Mouse (Mus musculus) liver, embryonic 15.5 days (tissue): ENCODE results near the gene Ech1. TPM values are rescaled to one million over a fixed set of nuclear protein-coding genes. Genes with fewer than 3 reads are reported as not detected.

ENCODE experiments used
- ATAC-seq: fragments of 200-750 bp; cut with Nextera tagmentation; 2 replicates; pipeline ENCODE4 v1.8.0; 2017; ENCODE audit warnings: moderate number of reproducible peaks, mild to moderate bottlenecking, moderate library complexity; ENCODE audit not compliant: insufficient read depth
- H3K27ac ChIP-seq: fragments of 300-500 bp; sonication (generic); replicated peaks from 2 replicates; pipeline ENCODE4 v1.5.1; 2015; ENCODE audit warnings: mild to moderate bottlenecking, inconsistent platforms
- H3K27me3 ChIP-seq: fragments of 300-500 bp; sonication (generic); 2 replicates; pipeline ENCODE4 v1.6.1; 2015; ENCODE audit warnings: mild to moderate bottlenecking, inconsistent platforms
- H3K36me3 ChIP-seq: fragments of 300-500 bp; sonication (generic); replicated peaks from 2 replicates; pipeline ENCODE4 v1.6.1; 2015; ENCODE audit warnings: moderate library complexity, mild to moderate bottlenecking, inconsistent platforms
- H3K4me1 ChIP-seq: fragments of 300-500 bp; sonication (generic); replicated peaks from 2 replicates; pipeline ENCODE4 v1.6.1; 2015; ENCODE audit warnings: inconsistent platforms
- H3K4me2 ChIP-seq: fragments of 300-500 bp; sonication (generic); 2 replicates; pipeline ENCODE4 v1.6.1; 2015; ENCODE audit warnings: moderate library complexity, mild to moderate bottlenecking, inconsistent platforms
- H3K4me3 ChIP-seq: fragments of 300-500 bp; sonication (generic); replicated peaks from 2 replicates; pipeline ENCODE4 v1.5.1; 2015; ENCODE audit warnings: mild to moderate bottlenecking, inconsistent platforms
- H3K9ac ChIP-seq: fragments of 300-500 bp; sonication (generic); 2 replicates; pipeline ENCODE4 v1.6.1; 2015; ENCODE audit warnings: moderate library complexity, mild to moderate bottlenecking, inconsistent platforms
- H3K9me3 ChIP-seq: fragments of 300-500 bp; sonication (generic); replicated peaks from 2 replicates; pipeline ENCODE4 v1.6.1; 2016; ENCODE audit warnings: inconsistent platforms
- WGBS: fragments of 180-500 bp; shearing (Covaris S2); methylation state at CpG from one replicate; pipeline ENCODE4 v1.1.7; 2015; ENCODE audit warnings: mixed read lengths; ENCODE audit not compliant: insufficient replicate concordance; 5-methylcytosine and 5-hydroxymethylcytosine counted together
- polyA plus RNA-seq: library from polyadenylated mRNA; unstranded; fragments of >200 nt; fragmentation: Nextera tagmentation; extraction: Ambion mirVana; gene quantifications from 2 replicates; pipeline ENCODE4 v1.2.1, GENCODE M21; 2015

The Ech1 gene
- polyA plus RNA-seq, 1 experiment from 2014 or later = 125 TPM

DNA sequence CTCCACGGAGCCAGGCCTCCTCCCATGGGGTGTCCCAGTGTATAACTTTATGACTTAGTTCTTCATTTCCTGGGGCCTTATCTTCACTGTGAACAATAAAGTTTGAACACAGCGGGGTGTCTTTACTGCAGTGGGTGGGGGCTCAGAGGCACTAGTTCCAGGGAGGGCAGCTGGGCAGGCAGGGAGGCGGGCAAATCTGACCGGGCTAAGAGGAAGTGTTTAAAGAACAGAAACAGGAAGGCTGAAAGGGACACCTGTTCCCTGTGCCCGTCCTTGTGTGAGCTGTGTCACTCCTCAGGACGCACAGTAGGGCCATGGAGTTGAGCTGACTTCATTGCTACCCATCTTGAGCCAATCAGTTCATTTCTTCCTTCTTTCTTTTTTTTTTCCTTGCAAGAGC is 7.1 kb downstream of the Ech1 start:
- peaks cover 23% of the 10 kb centered on the region for H3K36me3 ChIP-seq
- no peaks in the 10 kb centered on the region for H3K27me3 ChIP-seq
- no peaks in the 10 kb centered on the region for H3K9me3 ChIP-seq
- H3K4me1 ChIP-seq = peaks cover 41% of the 10 kb centered on the region
- H3K9ac ChIP-seq = no peak overlapping the region
- H3K4me2 ChIP-seq = no peak overlapping the region; the same call in 1 of the 2 replicates
- 40% methylated on average over 6 of the region's 6 CpGs for WGBS
- no peak overlapping the region for H3K27ac ChIP-seq
- no peak for ATAC-seq
- no peak overlapping the region for H3K4me3 ChIP-seq

DNA sequence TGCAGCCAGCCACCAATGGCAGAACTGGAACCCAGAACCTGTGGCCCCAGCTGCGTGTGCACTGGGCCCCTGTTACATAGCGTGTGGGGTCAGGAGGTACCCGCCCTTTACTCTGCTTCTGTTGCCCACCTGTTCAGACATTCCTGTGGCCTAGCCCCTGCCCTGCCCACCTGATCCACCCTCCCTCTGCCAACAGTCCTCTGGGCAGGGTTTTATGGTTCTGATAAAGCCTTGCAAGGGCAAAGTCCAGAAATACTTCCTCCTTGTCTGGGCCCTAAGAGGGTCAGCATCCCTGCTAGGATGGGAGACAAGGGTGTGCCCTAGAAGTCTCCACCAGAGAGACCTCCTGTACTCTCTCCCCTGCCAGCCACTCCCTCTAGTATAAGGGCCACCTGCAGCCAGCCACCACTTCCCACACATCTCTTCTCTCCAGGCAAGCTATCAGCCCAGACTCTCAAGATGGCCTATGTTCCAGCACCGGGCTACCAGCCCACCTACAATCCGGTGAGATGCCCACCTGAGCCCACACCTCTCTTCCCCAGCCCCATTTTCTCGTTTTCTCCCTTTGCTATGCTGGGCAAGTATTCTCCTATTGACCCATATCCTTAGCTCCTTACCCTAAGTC is 8.8 kb downstream of the Ech1 start, which contains the start of gene Lgals4:
Gene Lgals4, plus strand, starts transcription at position 132 of the 625 bp plus-strand sequence.
- WGBS = 66% methylated on average over 6 of the region's 6 CpGs
- Histone ChIP-seq H3K4me2 (no peak within 1 kb of the TSS), H3K27ac (no peak within 1 kb of the TSS), H3K27me3 (no peaks in the 10 kb centered on the region), H3K9me3 (no peaks in the 10 kb centered on the region), H3K4me3 (no peak within 1 kb of the TSS), H3K9ac (no peak within 1 kb of the TSS), H3K4me1 (peaks cover 44% of the 10 kb centered on the region), H3K36me3 (peaks cover 23% of the 10 kb centered on the region)
- ATAC-seq = no peak

DNA sequence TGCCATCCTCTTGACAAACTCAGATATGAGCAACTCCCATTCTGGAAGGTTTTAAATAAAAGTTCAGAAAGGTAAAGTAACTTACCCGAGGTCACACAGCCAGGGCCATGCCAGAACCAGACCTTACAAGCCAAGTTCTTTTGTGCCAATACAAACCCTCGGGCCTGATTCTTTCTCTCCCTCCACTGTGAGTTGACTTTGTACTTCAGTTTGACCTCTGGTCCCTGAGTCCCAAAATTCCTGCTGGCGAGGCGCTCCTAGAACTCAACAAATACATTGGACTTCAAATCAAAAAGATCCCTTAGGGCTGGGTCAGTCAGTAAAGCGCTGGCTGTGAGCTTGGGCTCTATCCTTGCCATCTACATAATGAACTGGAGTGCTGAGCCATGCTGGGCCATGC is 11.9 kb downstream of the Ech1 start:
- Histone ChIP-seq H3K36me3 (no peaks in the 10 kb centered on the region), H3K4me3 (no peak overlapping the region), H3K27ac (no peak overlapping the region), H3K4me1 (peaks cover 21% of the 10 kb centered on the region), H3K9me3 (no peaks in the 10 kb centered on the region), H3K9ac (no peak overlapping the region), H3K27me3 (no peaks in the 10 kb centered on the region), H3K4me2 (no peak overlapping the region)
- WGBS = 59% methylated on average over 5 of the region's 5 CpGs
- no peak for ATAC-seq

DNA sequence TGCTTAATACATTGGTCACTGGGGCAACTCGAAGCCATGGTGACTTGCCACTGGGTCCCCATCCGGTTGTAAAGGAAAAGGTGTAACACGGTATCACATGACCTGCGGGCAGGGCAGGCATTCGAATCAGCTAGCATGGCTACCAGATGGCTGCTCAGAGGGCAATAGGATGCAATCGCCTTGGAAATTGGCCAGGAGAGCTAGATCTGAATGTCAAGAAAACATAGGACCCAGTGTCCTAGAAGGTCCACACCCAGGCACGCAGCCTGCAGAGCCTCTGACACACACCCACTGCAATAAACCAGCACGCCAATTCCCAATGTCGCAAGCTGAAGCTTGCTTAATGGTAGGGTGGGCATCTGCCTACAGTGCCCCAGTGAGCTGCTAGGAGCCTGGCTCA is 13.3 kb downstream of the Ech1 start:
- peaks cover 13% of the 10 kb centered on the region; the same call in 1 of the 2 replicates for H3K4me1 ChIP-seq
- H3K4me2 ChIP-seq = no peak overlapping the region
- H3K36me3 ChIP-seq = no peaks in the 10 kb centered on the region
- no peaks in the 10 kb centered on the region for H3K27me3 ChIP-seq
- no peak overlapping the region for H3K9ac ChIP-seq
- no peaks in the 10 kb centered on the region for H3K9me3 ChIP-seq
- no peak overlapping the region for H3K4me3 ChIP-seq
- 64% methylated on average over 9 of the region's 9 CpGs for WGBS
- ATAC-seq = peak; percentile 32; the same call in 1 of the 2 replicates
- H3K27ac ChIP-seq = no peak overlapping the region; the same call in 1 of the 2 replicates

DNA sequence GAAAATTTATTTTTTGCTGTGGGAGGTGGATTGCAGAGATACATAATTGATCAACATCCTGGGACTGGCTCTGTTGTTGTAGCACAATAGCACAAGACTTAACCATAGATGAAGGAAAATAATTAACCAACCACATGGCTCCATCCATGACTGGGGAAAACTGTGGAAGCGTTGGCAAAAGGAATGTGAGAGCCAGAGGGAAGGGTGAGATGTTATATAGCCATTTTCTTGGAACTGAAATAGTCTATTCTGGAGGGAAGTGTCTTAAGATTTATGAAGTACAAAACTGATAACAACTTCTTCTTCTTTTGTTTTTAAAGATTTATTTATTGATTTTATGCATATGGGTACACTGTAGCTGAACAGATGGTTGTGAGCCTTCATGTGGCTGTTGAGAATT is 22.3 kb downstream of the Ech1 start:
- Histone ChIP-seq H3K4me3 (no peak overlapping the region), H3K9me3 (no peaks in the 10 kb centered on the region), H3K27ac (no peak overlapping the region), H3K4me2 (no peak overlapping the region), H3K27me3 (no peaks in the 10 kb centered on the region), H3K9ac (no peak overlapping the region), H3K36me3 (no peaks in the 10 kb centered on the region), H3K4me1 (no peaks in the 10 kb centered on the region)
- WGBS = 62% methylated on average over 1 of the region's 1 CpGs
- no peak for ATAC-seq

DNA sequence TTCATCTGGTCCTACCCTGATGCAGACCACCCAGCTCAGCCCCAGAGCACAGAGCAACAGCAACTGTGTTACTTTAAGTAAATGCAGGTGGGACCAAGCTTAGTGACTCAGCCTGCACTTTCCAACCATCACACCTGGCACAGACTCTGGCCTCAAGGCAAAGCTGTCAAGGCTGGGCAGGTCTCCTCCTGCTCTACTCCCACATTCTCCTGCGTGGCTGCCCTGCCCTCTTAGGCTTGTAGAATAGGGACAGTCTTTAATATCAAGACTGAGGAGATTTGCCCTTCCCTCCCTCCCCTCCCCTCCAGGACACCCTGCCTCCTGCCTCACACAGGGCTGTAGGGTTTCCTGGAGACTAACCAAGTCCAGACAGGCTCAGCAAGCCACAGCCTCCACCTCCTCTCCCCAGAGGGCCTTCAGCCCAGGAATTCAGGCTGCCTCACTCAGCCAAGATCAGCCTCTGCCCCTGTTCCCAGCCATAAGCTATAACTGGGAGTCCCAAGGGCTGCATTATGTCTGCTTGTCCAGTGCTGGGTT is 24.8 kb downstream of the Ech1 start:
- H3K27me3 ChIP-seq = no peaks in the 10 kb centered on the region
- no peak overlapping the region for H3K4me2 ChIP-seq
- H3K9me3 ChIP-seq = no peaks in the 10 kb centered on the region
- H3K4me3 ChIP-seq = no peak overlapping the region
- ATAC-seq = no peak
- H3K4me1 ChIP-seq = no peaks in the 10 kb centered on the region
- no peak overlapping the region for H3K27ac ChIP-seq
- 32% methylated on average over 1 of the region's 1 CpGs for WGBS
- no peak overlapping the region for H3K9ac ChIP-seq
- no peaks in the 10 kb centered on the region for H3K36me3 ChIP-seq

DNA sequence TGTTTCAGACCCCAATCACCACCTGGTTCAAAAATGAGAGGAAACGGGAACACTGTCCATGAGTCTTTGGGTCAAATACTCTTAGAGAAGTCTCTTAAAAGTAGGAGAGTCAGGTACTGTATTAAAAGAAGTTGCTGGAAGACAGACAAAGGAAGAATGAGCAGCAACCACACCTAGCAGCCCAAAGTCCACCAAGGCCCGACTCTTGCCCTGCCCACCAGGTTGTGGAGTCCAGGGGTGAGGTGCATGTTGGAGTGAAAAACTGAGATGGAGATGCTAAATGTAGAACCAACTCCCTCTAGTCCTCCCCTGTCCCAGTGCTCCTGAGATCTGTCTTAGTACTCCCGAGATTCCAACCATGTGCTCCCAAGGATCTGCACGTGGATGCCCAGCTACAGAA is 25.6 kb downstream of the Ech1 start:
- H3K4me2 ChIP-seq = no peak overlapping the region
- H3K9ac ChIP-seq = no peak overlapping the region
- 58% methylated on average over 4 of the region's 4 CpGs for WGBS
- no peak overlapping the region for H3K27ac ChIP-seq
- H3K27me3 ChIP-seq = no peaks in the 10 kb centered on the region
- no peaks in the 10 kb centered on the region for H3K36me3 ChIP-seq
- no peaks in the 10 kb centered on the region for H3K9me3 ChIP-seq
- no peak for ATAC-seq
- no peaks in the 10 kb centered on the region for H3K4me1 ChIP-seq
- no peak overlapping the region for H3K4me3 ChIP-seq

DNA sequence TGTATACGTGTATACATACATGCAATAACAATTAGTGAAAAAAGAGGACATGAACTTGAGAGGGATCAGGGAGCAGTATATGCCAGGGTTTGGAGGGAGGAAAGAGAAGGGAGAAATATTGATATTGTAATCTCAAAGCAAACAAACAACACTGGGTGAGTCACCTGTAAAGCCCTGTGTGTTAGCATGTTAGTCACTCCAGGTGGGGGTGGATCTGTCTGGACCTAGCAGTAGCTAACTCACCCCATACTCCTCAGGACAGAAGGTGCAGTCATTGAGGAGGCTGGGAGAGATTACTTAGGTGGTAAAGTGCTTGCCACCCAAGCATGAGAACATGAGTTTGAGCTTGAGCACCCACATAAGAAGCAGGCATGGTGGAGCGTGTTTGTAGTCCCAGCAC is 34.9 kb downstream of the Ech1 start:
- H3K4me3 ChIP-seq = no peak overlapping the region
- no peaks in the 10 kb centered on the region for H3K27me3 ChIP-seq
- no peaks in the 10 kb centered on the region for H3K36me3 ChIP-seq
- no peak overlapping the region for H3K4me2 ChIP-seq
- no peak overlapping the region for H3K27ac ChIP-seq
- H3K9me3 ChIP-seq = no peaks in the 10 kb centered on the region
- H3K4me1 ChIP-seq = peaks cover 7% of the 10 kb centered on the region; the same call in 1 of the 2 replicates
- no peak for ATAC-seq
- H3K9ac ChIP-seq = no peak overlapping the region
- 75% methylated on average over 2 of the region's 2 CpGs for WGBS

DNA sequence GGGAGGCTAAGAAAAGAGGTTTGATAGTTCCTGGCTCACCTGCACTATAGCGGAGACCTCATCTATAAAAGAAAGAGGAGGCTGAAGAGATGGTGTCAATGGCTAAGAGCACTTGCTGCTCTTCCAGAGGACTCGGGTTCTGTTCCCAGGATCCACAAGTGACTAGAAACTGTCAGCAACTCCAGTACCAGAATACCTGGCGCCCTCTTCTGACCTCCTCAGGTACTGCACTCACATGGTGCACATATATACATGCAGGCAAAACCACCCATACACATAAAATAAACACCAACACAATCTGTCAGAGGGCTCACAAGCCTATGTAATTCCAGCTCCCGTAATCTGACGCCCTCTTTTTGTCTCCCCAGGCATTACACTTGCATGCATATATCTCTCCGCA is 35.9 kb downstream of the Ech1 start:
- Histone ChIP-seq H3K4me1 (peaks cover 15% of the 10 kb centered on the region), H3K4me2 (no peak overlapping the region), H3K27ac (no peak overlapping the region), H3K36me3 (no peaks in the 10 kb centered on the region), H3K4me3 (no peak overlapping the region), H3K9me3 (no peaks in the 10 kb centered on the region), H3K9ac (no peak overlapping the region), H3K27me3 (no peaks in the 10 kb centered on the region)
- ATAC-seq = no peak
- WGBS = 78% methylated on average over 6 of the region's 6 CpGs

DNA sequence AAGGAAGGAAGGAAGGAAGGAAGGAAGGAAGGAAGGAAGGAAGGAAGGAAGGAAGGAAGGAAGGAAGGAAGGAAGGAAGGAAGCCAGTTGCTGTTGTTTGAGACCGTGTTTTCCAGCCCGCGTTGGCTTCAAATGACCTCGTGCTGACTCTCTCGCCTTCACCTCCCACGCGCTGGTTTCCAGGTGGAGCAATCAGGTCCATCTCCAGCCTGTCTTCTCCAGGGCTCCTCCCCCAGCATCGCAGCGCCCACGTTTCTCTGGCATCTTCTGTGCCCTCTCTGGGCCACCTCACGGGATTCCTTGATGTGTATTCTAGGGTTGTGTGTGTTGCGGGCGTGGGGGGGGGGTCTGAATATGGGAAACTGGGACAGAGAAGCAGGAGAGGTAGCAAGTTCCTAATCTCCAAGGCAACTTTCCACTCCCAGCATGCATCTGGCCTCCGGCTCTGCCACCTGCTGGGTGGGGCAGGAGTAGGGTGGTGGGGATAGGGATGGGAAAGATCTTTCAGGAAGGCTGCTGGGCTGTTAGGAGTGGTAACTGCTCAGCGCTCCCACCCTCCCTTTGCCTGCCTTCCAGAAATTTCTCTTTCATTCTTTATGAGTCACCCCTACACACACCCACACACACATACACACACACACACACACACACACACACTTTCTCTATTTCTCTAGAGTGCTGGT is 37.9 kb downstream of the Ech1 start:
- no peaks in the 10 kb centered on the region for H3K36me3 ChIP-seq
- H3K27ac ChIP-seq = no peak overlapping the region
- H3K9ac ChIP-seq = no peak overlapping the region
- H3K27me3 ChIP-seq = no peaks in the 10 kb centered on the region
- H3K4me1 ChIP-seq = peaks cover 33% of the 10 kb centered on the region
- H3K4me3 ChIP-seq = no peak overlapping the region
- WGBS = 72% methylated on average over 15 of the region's 15 CpGs
- no peak for ATAC-seq
- no peaks in the 10 kb centered on the region for H3K9me3 ChIP-seq
- no peak overlapping the region for H3K4me2 ChIP-seq

DNA sequence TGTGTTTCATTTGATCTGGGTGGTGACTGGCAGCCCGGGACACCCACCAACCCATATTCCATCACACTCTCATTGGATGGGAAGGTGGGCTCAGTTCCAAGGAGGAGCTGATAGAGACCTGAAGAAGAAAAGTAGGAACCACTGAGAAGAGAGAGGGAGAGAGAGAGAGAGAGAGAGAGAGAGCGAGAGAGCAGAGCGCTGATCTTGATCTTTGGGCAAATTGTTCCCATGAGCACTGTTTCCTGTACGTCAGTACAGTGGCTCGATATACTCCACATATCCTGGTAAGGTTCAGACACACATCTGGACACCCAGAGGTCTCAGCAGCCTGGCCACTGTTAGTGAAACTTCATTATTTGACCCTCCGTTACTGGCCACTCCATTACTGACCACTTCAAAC is 38.5 kb downstream of the Ech1 start, which contains the start of gene Lgals7:
Gene Lgals7, plus strand, starts transcription at position 314 of the 400 bp plus-strand sequence.
- Histone ChIP-seq H3K4me3 (no peak within 1 kb of the TSS), H3K9ac (no peak within 1 kb of the TSS)

More for the DNA sequence above, 38.5 kb downstream of the Ech1 start, which contains the start of gene Lgals7:
- WGBS = 58% methylated on average over 6 of the region's 6 CpGs
- Histone ChIP-seq H3K4me1 (peaks cover 33% of the 10 kb centered on the region), H3K36me3 (no peaks in the 10 kb centered on the region), H3K4me2 (no peak within 1 kb of the TSS), H3K27ac (no peak within 1 kb of the TSS), H3K27me3 (no peaks in the 10 kb centered on the region), H3K9me3 (no peaks in the 10 kb centered on the region)
- no peak for ATAC-seq
